Mouse (Mus musculus) heart, adult 9 months (tissue): ENCODE data around the gene Kcnq4.

ENCODE experiments used
- DNase-seq, 2 experiments: peaks; one replicate each; pipeline ENCODE4 v3.0.0; 2022; ENCODE audit warnings: low spot score in 2 of 2

Gene Kcnq4

DNA sequence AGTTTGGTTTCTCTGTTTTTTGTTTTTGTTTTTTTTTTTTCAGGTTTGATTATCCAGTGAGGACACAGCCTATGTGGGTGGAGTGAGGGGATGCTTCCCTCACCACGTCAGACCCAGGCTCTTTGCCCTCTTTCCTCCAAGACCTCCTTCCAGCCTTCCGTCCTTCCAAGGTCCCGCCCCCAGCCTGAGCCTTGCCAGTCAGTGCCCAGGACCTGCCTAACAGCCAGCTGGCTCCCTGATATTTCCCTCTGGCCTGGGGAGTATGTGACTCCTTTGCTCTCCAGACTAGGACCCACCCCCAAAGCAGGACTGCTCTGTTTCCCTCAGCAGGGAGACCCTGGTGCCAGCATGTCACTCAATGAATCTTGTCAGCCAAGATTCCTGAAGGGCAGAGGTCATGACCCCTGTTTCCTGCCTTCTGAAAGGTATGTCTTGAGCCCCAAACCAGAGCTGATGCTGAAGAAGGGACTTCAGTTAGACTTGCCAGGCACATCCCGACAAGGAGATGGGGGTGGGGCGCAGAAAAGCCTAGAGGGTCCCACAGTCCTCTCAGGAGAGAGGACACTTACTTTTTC lies 22.8 kb downstream of the Kcnq4 start:
- DNase-seq = no peak

DNA sequence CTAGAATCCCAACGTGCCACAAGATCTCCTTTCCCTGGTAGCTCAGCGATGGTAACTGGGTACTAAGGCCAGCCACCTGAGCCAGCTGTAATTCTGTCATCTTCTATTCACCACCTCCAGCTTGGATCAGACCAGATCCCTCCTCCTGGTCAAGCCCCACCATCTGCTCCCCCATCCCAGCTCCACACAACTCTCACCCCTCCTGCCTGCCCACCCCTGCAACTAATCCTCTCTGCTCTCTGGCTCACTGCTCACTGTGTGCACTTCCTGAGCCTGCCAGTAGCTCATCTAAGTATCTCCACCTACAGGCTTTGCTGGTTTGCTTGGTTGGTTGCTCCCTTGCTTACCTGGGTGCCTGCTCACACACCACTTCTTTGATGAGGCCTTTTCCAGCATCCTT lies 26.8 kb downstream of the Kcnq4 start:
- no peak for DNase-seq

DNA sequence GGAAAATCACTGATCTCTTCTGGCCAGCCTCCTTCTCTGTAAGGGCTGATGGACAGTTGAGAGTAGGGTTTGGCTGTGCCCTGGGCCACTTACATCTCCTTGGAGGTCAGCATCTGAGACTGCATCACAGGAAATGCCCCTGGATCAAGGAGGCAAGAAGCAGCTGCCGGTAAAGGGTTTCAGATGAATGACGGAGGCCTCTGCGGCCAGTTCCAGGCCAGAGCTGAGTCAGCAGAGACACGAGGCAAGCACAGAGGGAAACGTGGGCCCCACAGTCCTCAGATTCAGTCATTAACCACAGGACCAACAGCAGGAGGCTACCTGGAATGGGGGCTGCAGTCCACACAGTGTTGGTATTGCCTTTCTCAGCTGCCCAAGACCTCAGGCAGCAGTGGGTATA lies 29.3 kb downstream of the Kcnq4 start:
- no peak for DNase-seq

DNA sequence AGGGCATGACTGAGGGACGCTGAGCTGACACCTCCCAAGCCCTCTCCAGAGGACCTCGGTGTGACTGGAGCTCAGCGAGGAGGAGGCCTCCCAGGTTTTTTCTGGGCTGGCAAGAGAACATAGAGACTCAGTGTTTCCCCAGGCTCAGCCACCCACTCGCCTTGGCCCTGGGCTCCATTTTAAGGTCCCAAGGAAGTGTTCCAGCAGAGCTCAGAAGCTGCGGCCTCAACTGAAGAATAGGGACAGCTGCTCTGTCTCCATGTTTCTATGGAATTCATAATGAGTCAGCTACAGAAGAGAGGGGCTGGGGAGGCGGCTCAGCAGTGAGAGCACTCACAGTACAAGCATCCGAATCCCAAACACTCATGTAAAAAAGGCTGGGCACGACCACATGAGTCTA lies 30.8 kb downstream of the Kcnq4 start:
- DNase-seq = no peak

DNA sequence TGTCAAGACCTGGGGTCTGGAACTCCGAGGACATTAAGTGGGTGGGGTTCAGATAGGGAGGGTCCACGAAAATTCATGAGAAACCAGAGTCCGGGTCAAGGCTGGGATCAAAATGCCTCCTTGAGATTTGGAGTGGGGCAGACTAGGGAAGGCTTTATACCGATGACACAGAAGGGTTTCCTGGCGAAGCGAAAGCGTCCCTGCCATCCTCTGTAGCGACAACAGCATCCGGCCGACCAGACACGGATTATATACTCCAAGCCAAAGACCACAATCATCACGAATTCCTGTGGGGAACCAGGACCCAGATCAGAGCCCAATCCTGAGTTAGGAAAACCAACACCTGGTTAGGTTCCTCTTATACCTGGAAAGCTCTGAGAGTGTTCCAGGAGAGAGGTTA lies 31.6 kb downstream of the Kcnq4 start:
- no peak for DNase-seq

DNA sequence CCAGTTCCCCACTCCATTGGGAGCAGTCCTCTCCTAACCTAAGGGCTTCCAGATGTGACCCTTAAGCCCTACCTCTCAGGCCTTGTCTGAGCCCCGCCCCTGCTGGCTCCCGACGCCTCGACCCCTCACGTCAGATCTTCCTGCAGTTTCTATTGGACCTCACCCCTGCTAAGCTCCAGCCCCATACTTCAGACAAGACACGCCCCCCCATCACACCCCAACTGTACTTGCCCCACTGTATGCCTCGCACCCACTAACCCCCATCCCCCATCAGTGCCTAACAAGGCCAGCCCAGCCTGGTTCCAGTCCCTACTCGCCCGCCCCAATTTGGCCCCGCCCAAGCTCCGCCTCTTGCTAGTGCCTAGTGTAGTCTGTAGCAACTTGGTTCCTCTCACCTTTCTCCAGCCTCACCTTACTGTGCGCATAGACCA lies 32.3 kb downstream of the Kcnq4 start:
- no peak for DNase-seq

DNA sequence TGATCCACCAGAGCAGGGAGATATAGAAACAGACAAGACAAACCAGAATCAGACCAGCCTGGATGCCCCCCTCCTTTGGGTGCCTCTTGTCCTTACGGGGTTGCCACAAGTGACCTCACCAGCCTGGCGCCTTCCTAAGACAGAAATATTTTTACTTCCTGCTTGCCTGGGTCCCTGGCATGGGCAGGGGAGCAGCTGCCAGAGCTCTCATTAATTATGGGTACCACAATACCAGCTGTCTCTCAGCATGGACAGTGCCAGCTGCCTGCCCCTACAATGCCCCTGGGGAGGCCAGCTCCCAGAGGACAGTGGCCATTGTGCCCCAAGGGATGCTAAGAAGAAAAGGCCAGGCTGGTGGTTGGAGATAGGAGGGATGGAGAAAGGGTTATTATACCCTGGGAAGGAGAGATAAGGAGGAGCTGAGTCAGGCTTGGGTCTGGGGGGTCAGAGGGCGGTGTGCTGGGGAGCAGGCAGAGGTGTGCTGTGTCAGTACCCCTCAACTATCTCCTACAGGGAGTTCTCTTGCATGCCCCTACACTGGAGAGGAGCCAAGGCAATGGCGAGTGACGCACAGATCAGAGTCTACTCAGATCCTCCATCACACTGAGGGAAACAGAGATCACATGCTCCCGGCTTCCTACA lies 34.4 kb downstream of the Kcnq4 start:
- no peak for DNase-seq

DNA sequence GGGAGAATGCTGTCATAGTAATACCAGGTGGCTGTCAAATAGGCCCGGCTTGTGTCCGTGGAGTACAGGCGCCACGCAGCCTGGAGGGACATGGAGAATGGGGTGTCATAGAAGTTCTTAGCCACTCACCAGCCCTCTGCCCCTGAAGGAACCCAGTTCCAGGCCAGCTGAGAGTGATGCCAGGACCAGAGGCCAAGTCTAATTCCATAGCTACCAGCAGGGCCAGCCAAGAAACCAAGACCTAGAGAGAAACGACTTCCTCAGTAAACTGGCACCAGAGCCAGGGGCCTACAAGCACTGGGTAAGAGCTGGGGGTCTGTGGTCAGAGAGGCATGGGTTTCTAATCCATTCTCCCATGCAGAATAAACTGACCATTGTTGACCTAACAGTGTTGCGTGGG lies 35.4 kb downstream of the Kcnq4 start:
- DNase-seq = no peak

DNA sequence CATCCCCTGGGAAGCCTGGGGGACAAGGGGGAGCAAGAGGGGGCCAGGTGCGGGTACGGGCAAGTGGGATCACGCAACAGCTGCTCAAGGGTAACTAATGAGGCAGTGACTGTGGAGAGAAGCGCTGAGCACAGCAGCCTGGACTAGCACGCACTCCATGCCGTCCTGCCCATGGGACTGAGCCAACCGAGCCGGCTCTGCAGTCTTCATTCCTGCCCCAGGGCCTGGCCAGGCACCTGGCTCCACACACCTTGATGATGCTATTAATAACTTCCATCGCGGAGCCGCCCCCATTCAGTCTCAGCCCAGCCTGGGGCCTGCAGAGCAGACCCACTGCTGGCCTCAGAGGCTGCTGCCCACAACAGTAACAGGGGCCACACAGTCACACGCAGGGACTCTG lies 36.2 kb downstream of the Kcnq4 start:
- no peak for DNase-seq

DNA sequence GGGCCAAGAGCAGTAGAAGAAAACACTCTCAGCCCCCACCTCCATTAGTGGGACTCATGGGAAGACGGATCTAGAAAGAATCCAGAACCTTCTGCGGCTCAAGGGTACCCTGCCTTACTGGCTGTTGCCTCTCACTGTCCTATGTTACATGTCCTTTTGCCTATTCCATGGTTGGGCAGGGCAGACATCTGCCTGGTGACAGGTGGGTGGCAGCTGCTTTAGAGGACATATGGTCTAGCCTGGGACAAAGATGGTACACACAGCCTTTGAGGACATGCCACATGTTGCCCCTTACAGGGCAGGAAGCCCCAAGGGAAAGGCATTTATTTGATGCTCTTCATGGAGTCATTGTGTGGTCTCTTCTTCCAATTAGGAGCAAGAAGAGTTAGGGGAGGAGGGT lies 45.9 kb downstream of the Kcnq4 start:
- no peak for DNase-seq

DNA sequence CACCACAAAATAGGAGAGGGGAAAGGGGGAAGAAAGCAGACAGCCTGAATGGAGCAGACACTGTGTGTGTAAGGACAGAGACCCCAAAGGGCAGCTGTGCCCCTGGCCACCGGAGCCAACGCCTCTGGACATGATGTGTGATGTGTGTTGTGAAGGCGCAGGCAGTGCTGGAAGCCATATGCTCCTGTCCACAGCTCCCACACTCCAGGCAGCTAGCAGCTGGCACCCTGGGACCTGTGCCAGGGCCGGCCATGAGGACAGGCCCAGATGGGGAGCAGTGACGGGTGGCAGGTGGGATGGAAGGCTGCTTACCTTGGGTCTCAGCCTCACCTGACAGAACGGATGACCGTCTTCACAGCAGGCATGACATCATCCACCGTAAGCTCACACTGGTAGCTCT lies 46.4 kb downstream of the Kcnq4 start:
- DNase-seq = no peak

DNA sequence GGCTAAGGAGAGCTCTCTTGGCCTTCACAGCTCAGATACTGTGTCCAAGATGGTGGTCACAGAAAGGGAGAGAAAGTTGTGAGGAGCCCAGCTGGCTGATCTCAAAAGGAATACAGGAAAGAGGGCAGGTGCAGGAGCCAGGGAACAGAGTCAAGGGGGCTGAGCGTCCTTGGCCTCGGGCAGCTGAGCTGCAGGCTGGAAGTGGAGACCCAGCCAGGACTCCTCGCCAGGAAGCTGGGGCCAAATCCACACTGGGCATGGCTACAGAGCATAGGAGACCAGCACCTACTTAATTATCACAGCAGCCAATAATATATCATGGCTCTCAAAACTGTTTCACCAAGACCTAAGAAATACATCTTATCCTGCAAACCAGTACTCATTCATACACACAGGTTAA lies 47.2 kb downstream of the Kcnq4 start:
- DNase-seq = peak in 1 of 2 experiments; percentile 16

DNA sequence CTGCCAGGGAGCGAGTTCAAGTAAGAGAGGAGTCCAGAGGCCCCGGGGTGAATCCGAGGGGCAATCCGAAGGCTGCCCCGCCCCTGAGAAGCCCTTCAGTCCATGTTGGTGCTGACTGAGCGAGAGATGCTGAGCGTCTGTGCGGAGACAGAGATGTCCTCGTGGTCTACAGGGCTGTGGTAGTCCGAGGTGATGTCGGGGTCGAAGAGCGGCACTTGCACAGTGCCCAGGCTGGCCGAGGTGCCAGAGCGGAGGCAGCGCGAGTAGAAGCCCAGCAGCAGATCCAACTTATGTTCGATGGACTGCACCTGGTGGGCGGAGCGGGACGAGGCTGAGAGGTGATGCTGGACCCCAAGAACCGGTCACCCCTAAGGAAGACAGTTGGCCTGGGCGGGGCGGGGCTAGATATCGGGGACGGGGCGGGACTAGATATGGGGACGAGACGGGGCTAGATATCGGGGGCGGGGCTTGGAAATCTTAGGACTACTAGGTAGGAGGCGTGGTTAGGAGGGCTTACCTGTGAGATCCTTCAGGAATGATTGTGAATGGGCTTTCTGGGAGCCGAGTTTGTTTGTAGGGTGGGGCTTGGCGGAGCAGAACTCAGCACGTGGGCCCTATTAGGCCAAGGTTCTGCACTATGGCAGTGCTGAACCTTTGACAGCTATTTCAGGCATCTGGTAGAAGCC lies 50.5 kb downstream of the Kcnq4 start:
- no peak for DNase-seq

DNA sequence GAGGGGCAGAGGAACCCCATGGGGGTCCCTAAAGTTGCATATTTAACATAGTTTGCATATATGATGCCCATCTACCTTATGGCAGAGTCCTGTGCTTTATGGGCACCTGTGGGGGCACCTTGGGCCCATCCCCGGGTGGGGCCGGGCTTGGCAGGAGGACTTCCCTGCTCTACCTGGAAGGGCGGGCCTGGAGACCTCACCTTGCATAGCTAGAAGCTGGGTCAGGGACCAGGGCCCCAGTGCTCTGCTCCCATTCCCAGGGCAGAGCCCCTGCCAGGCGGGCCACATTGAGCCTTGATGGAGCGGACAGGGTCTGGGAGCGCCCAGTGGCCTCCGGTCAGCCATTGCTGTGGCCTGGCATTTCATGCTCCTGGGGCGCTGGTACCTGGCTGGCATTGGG lies 51.1 kb downstream of the Kcnq4 start:
- DNase-seq = no peak

DNA sequence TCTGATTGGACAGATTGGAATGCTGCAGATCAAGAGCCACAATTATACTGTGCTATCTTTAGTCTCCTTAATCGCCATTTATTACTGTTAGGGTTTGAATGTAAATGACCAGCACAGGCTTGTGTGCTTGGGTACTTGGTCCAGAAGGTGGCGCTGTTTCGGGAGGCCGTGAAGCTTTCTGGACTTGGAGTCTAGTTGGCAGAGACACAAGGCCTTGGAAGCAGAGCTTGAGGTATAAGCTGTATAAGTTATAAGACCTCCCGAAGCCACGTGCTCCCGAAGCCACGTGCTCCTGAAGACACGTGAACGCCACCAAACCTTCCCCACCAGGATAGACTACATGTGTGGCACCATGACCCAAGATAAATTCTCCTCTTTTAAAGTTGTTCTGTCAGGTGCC lies 55.7 kb downstream of the Kcnq4 start:
- peak in 1 of 2 experiments; percentile 24 for DNase-seq

DNA sequence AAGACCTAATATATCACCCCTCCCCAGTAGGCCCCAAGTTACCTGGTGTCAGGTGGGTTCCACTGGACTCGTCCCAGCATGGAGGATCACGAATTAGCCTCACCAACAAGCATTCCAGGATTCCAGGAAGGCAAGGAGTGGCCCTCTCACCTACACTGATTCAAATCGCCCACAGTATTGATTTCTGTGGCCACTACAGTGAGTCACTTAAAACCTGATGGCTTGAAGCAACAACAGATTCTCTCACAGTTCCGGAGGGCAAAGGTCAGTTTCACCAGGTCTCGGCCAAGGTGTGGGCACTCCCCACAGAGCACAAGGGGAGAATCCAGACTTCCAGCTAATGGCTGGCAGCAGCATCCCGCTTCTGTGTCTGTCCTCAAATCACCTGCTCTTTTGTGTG lies 59.1 kb downstream of the Kcnq4 start:
- DNase-seq = no peak

DNA sequence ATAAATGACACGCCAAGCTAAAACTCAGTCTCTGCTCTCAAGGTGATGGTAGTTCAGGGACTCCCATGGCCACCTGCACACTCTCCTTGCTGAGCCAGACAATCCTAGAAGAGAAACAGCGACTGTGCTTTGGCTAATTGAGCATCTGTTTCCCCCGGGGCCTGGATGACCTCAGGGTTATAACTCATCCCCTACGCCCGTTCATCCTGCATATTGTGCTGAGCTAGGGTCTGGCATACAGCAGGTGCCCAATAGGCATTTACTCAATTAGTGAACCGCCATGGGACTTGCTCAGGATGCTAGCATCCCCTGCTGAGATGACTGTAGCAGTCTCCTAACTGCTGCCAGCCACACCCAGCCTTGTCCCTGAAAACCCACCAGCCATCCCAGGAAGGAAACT lies 61.1 kb downstream of the Kcnq4 start:
- DNase-seq = no peak

DNA sequence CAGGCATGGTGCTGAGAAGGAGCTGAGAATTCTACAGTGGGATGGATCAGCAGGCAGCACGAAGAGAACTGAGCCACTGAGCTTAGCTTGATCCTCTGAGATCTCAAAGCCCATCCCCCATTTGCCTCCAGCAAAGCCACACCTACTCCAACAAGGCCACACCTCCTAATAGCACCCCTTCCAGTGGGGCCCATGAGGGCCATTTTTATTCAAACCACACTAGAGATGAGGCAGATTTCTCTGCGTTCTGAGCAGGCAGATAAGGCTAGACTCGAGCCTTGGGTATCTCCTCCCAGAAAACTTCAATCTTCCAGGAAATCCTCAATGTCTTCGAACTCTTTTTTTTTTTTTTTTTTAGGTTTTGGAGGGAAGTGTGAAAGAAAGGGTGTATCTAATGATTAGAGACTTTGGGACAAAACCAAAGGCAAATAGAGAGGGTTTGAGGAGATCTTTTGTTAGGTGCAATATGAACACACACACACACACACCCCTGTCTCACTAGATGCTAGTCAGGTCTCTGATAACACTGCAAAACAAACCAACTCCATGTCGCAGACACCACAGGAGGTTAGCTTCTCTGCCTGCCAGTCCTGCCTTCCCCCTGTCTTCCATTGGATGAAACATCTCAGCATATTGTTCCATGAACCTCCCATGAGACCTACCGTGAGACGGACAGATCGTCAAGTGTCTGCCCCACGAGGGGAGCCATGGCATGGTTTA lies 65.0 kb downstream of the Kcnq4 start:
- DNase-seq = no peak

DNA sequence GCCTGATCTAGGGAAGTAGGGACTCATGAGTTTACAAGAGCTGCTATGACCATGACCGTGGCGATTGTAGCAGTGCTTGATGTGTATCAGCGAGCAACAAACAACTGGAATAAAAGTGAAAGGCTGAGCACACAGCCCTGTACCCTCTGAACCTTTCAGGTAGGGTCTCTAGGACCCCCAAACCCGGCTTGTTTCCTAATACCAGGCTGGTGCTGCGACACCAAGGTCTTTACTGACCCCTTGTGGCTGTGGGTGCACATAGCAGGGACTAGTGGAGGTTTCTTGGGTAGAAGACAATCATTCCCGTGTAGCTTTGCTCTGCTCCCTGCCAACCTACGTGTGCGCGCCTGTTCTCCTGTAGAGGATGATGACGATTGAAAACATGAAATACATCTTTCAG lies 66.2 kb downstream of the Kcnq4 start:
- DNase-seq = peak in 1 of 2 experiments; percentile 54

DNA sequence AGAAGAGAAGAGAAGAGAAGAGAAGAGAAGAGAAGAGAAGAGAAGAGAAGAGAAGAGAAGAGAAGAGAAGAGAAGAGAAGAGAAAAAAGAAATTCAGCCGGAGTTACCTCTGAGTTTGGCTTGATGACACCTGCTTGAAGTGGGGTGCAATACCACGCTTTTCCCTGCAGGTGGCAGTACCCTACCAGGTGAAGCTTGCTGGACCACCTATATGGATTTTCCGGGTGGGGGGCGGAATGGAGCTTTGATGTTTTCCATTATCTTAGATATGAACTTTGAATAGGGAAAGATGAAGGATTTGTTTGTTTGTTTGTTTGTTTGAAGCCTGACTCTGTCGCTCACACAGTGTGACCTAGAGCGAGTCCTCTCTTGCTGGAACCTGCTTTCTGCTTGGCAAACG lies 67.5 kb downstream of the Kcnq4 start:
- no peak for DNase-seq

DNA sequence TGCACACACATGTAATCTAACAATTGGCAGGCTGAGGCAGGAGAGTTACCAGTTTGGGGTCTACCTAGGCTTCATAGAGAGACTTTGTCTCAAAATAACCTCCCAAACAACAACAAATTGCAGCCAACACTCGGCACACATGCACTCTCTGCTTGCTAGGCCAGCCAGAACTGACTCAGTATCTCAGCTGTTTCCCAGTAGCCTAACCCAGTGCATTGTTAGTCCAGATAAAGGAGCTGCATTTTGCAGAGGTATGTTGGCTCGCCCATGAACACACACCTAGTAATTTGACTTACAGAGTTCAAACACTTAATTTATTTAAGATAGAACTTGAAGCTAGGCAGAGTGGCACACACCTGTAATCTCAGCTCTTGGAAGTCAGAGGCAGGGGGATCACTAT lies 72.8 kb downstream of the Kcnq4 start:
- DNase-seq = no peak

DNA sequence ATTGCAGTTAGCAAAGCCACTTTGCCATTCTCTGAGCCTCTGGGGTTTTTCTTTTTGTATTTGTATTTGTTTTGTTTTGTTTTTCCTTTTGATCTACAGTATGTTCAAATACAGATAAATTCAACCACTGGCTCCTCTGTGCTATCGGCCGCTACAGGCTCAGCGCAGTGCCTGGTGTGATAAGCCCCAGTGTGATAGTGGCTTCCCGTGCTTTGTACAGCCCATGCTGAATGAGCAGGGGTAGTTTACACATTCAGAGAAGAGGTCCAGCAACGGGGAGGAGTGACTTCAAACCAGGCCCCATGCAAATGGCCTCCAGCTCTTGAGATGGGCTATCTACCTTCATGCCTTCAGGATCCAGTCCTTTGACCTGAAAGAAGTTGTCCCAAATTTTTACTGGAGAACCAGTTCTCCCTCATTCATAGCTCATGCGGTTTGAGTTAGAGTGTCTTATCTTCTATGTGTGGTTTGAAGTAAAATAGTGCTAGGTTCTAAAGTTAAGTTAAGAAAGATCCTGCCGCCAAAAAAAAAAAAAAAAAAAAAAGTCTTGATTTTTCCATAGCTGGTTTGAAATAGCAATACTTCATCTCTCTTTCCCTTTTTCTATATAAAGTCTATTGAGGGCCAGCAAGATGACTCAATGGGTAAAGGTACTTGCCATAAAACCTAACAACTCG lies 73.5 kb downstream of the Kcnq4 start:
- DNase-seq = no peak
